Mouse (Mus musculus): Measurements from ENCODE around the gene Gbp6.

- TF ChIP-seq CTCF (IDR thresholded peaks at IDR 0.05) (no peak), POLR2A (IDR thresholded peaks at IDR 0.05; ENCODE audit: insufficient read depth, low read depth, low read length) (no peak)
Observed at GRCm38 (mm10) chr5:105295746-105296145, 2.2 kb upstream of the Gbp6 start.
